Comparison of ENCODE assay signal across 9 mouse cellular contexts in genomic region chr7:109139405-109139804, GRCm38 (mm10). TPM values are rescaled to one million over a fixed set of nuclear protein-coding genes. Genes with fewer than 3 reads are reported as not detected.
DNase-seq lines count a peak whose midpoint lies in the region; ATAC-seq and TF ChIP-seq lines count a peak whose summit lies in the region.
"Had no signal": no experiment of that assay in that cellular context is flagged by ENCODE, and none has a peak within 500 bp of the region (broad histone marks: within the 10 kb centered on the region; RNA-seq: fewer than 3 reads in every experiment).

No protein-coding gene starts in this region.

- peak; percentile 92 for ATAC-seq in megakaryocyte, adult 5-6 weeks (ENCODE audit: poor library complexity, severe bottlenecking)

- no peak overlapping the region for H3K27ac ChIP-seq in gastrocnemius, adult 2 months
- no peak overlapping the region for H3K27ac ChIP-seq in left cerebral cortex, adult 2 months

- H3K4me3 ChIP-seq in gastrocnemius, adult 2 months: no peak overlapping the region
- H3K4me3 ChIP-seq in left cerebral cortex, adult 2 months: no peak overlapping the region
- H3K4me3 ChIP-seq: myocyte had no signal

- DNase-seq in WW6 (ENCODE audit: low read depth, low spot score): peak; percentile 60
- peak; percentile 89 to 94 for DNase-seq in cerebellum, postnatal 25 days
- DNase-seq in gastrocnemius, adult 2 months: peak; percentile 89
- peak; percentile 94 for DNase-seq in hindlimb bud, embryonic 11.5 days (ENCODE audit: extremely low spot score, low read depth, low spot score)
- DNase-seq in left cerebral cortex, adult 2 months (ENCODE audit: extremely low spot score in 1 of 2, low spot score in 2 of 2): peak; percentile 85 to 90
- DNase-seq in right cerebral cortex, postnatal 25 days: peak; percentile 80
- peak; percentile 82 to 87 for DNase-seq in urinary bladder, postnatal 36 days (ENCODE audit: low spot score in 2 of 2)

- intact Hi-C loops in gastrocnemius, adult 2 months (cut with DNase I): loop anchor here (1.0 to 10.0 kb wide), 4 partner anchors 31 to 283 kb away; no protein-coding TSS in a partner anchor
- intact Hi-C loops in left cerebral cortex, adult 2 months (cut with DNase I): loop anchor here (1.0 to 2.0 kb wide), 4 partner anchors 31 to 285 kb away; no protein-coding TSS in a partner anchor

- peak; percentile 99 for TF ChIP-seq CTCF in gastrocnemius, adult 2 months (IDR thresholded peaks at IDR 0.05)
- TF ChIP-seq CTCF in left cerebral cortex, adult 2 months (IDR thresholded peaks at IDR 0.05): peak; percentile 97

RNA-seq across cellular contexts. Expression of gene Lmo1, which starts 35.6 kb away (rescaled TPM):
- 1 to 10 TPM; 2.3 TPM for total RNA-seq in gastrocnemius, adult 2 months (2021)
- total RNA-seq in left cerebral cortex, adult 2 months (2021): 10 to 100 TPM; 13.7 to 15.4 TPM
- 30.3 and 33.6 TPM in 2 replicates for total RNA-seq in megakaryocyte, adult 5-6 weeks (2015)
- 10.9 and 19.8 TPM in 2 replicates for total RNA-seq in megakaryocyte, adult 5-6 weeks (2017)

RNA-seq across cellular contexts. Expression of gene Ric3, which starts 56.3 kb away (rescaled TPM):
- total RNA-seq in gastrocnemius, adult 2 months (2021): 1 to 10 TPM; 1.7 to 2.1 TPM
- total RNA-seq in left cerebral cortex, adult 2 months (2021): 10 to 100 TPM; 63.7 to 66.3 TPM
- 0.05 TPM in 1 of 2 replicates, not detected in the other for total RNA-seq in megakaryocyte, adult 5-6 weeks (2015)
- total RNA-seq in megakaryocyte, adult 5-6 weeks (2017): 0.08 and 0.33 TPM in 2 replicates

Comparison
In these comparisons a context has a peak if more than half of its experiments do, and no peak if none do; other contexts are left out.
1. RNA of gene Ric3, which starts 56.3 kb away (total RNA-seq): 63.7 to 66.3 TPM in left cerebral cortex, adult 2 months; 1.7 to 2.1 TPM in gastrocnemius, adult 2 months and 0.05 to 0.33 TPM in megakaryocyte, adult 5-6 weeks; every median in the first group is over 10 times any median in the second.
2. Peak in every context shown above with its lines, with median percentiles within 50 percentile points of each other: DNase-seq.